Mouse (Mus musculus) ES-Bruce4 (cell line): Measurements from ENCODE around the gene Zfp687.

Experiments used
- CTCF ChIP-seq: IDR thresholded peaks from one replicate; pipeline ENCODE4 v1.8.1; 2011; ENCODE audit warnings: low read depth, low read length
- EP300 ChIP-seq: IDR thresholded peaks from 2 replicates; pipeline ENCODE4 v1.6.1; 2011; ENCODE audit warnings: low read depth, low read length; ENCODE audit not compliant: insufficient read depth
- POLR2A ChIP-seq: IDR thresholded peaks from one replicate; pipeline ENCODE4 v1.8.1; 2011; ENCODE audit warnings: low read length; ENCODE audit not compliant: insufficient read depth

DNA sequence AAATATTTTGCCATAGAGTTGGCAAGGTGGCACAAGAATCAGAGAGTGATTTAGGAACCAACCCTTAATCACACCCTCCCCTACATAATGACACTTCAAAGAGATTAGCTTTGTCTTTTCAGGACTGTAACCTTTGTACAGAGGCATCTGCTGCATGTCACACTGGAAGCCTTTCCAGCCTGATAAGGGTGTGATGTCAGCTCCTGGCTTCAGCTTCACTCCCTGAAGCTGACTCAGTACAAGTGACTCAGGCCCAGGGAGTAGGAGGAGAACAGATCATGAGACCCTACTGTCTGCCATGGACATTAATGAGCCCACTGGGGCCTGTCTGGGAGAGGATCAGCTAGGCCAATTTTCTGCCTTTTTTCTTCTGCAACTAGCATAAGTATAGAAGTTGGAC lies 27.7 kb downstream of the Zfp687 start:
- TF ChIP-seq EP300, result no peak
- no peak for TF ChIP-seq POLR2A
- no peak for TF ChIP-seq CTCF
